Mouse (Mus musculus) cerebellum, postnatal 36 days (tissue): ENCODE measurements around the gene Slc25a1.
A peak's percentile ranks its signal among the peaks of the same experiment; 100 is the strongest.
"Not testable (repeated sequence)": the region's sequence is repeated elsewhere in the genome, so short reads cannot be mapped to it uniquely, and the experiment has no call there.

Experiments
- DNase-seq, 2 experiments: peaks; one replicate each; pipeline ENCODE4 v3.0.0; 2021 to 2022; ENCODE audit warnings: mixed read lengths in 2 of 2

Slc25a1 gene

DNA sequence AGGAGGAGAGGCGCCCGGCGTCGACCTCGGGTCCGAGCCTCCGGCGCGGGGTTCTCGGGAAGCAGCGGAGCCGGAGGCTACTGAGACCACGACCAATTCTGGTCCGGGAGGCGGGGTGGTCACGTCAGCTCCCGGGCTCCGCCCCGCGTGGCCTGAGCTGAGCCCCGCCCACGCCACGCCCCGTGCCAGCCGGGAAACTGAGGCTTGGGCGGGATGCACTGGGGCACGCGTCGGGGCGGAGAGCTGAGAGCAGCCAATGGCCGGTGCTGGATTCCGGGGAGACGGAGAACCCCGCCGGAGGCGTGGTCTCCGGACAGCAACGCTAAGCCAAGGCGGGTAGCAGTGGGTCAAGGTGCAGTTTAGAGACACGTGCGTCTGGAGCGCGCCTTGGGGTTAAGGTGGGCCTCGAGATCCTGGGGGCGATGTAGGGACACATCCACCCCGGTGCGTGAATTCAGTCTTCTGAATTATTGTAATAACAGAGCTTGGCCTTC is at the start of gene Slc25a1:
Gene Slc25a1, minus strand, starts transcription at position 133 of the 494 bp plus-strand sequence.
- DNase-seq, result peak; percentile 50 to 68

DNA sequence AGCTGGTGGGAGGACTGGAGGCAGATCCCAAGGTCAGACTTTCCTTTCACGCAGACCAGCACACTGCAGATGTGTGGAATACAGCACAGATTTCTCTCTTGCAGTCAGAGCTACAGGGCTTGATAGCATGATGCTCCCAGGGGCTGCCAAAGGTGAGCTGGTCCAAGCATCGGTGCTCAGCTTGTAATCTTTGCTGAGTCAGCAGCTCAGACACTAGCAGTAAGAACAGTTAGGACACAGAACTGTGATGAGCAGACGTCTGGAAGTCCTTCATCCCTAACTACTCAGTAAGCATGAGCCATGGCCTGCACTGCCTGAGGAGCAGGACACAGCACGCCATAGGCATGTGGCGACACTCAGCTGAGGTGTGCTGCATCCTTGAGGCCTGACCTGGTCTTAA is 43.8 kb upstream of the Slc25a1 start:
- no peak for DNase-seq

DNA sequence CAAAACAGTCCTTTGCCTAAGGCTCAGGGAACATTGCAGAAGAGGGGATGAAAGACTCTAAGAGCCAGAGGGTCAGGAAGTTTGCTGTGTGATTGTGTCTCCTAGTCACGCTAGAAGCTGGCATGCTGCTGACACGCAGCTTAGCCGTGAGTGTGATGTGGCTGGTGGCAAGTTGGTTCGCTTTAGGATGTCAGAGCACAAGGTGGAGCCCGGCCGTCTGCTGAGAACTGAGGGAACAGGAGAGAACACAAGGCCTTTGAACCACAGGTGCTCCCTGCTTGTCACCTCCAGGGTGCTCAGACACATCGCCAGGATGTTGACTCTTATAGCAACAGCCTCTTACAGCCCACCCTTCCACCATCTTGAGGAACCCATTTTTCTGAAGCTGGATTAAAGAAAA is 34.1 kb upstream of the Slc25a1 start:
- DNase-seq, result no peak

DNA sequence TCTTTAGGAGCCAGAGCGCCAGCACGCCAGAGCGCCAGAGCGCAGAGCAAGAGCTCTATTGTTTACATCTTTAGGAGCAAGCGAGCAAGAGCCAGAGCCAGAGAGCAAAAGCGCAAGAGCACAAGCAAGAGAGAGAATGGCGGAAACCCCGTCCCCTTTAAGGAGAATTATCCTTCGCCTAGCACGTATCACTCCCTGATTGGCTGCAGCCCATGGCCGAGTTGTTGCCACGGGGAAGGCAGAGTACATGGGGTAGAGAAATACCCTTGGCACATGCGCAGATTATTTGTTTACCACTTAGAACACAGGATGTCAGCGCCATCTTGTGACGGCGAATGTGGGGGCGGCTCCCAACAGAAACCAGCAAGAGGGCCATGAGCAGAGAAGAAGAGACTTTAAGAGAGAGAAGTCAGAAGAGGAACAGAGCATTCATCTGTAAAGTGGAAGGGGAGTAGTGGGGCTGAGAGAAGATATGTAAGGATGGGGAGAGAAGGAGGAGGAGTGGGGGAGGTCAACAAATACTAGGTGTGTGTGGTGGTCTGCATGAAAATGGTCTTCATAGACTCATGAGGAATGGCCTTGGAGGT is 28.1 kb upstream of the Slc25a1 start:
- DNase-seq, result not testable (repeated sequence)

DNA sequence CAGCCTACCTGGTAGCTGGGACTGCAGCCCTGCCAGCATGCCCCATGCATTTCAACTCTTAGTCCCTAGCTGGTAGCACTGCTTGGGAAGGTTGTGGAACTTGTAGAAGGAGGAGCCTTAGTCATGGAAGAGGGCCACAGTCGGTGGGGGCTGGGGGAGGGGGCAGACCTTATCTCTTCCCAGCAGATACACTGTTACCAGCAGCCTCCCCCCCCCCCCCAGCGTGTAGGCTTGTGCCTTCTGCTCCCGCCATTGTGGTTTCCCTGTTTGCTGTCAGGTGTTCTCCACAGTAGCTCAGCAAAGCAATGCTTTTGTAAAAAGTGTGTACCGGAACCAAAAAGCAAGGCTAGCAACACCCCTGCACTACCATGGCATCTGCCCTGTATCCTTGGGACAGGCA is 23.6 kb upstream of the Slc25a1 start:
- no peak for DNase-seq

DNA sequence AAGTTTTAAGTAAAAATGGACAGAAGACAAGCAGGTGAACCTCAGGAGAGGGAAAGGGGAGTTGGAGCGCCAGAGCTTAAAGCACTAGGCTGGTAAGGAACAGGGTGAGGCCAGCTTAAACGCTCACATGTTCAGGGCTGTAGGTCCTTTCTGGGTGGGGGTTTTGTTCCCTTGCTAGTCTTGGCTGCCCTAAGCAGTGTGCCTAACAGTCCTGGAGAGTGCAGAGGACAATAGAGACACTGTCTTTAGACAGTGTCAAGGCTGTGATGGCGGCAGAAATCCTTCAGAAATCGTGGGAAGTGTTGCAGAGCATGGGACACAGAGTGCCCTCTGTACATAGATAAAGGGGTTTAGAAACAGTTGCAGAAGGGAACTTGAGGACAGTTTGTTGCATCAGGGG is 22.0 kb upstream of the Slc25a1 start:
- no peak for DNase-seq

DNA sequence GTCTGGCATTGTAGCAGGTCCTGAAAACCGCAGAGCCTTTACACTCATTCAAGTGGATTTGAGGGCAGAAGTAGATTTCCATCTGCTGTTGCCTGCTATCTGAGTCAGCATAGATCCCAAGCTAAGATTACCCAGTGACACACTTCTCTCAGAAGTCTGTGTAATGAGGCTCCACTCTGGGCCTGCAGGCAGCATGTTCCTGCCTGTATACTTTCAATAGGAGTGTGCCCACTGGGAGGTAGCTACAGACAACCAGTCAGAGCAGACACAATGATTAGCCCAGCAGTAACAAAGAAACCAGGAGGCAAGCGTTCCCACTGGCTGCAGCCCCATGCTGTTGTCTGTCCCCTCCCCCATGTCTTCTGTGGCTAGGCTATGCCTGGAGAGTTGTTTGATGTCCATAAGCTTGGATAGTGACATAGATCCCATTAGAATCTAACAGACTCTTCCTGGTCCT is 21.4 kb upstream of the Slc25a1 start:
- DNase-seq, result no peak

DNA sequence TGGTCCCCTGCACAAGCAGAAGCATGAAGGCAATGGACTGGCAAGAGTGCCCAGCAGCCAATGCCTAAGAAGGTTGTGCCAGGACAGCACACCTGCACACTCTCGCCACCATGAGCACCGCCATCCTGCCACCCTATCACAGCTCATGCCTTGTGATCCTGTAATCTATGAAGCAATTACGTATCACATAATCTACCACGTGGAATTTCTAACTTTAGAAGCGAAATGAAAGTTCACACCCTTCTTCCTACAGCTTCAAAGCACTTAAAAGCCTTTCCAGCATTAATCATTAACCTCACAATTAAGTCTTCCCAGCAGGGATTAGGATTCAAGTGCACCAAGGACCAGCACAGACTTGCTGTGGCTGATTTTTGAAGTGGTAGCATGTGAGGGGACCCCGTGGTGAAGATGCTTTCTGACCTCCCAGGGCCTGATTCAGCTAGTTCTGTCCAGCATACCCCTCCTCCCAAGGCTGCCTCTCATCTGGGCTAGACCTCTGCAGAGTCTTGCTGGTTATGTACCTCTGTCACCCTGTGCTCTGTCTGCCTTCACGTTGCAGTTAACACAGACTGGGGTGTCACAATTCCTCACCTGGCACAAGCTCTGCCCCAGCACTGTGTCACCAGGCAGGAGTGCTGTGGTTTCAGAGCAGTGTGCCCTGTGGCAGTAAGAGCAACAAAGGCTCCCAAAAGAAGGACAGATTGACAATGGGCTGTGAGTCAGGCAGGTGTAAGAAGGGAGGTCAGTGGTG is 17.2 kb upstream of the Slc25a1 start:
- no peak for DNase-seq

DNA sequence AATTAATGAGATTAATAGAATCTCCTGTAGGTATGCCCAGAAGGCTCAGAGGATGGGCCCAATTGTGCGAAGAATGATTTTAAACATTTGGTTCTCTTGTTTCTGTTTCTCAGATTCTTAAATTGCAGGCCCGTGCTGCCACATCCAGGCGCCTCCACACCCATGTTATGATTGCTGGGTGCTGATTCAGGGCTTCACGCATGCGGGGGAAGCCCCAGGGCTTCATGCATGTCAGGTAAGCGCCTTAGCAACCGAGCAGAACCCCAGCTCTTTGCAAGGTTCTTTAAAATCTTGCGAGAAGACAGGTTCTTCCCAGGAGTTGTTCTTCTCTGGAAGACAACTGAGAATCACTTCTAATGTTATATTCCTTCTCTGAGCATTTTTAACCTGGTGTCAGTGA is 15.4 kb upstream of the Slc25a1 start:
- DNase-seq, result no peak

DNA sequence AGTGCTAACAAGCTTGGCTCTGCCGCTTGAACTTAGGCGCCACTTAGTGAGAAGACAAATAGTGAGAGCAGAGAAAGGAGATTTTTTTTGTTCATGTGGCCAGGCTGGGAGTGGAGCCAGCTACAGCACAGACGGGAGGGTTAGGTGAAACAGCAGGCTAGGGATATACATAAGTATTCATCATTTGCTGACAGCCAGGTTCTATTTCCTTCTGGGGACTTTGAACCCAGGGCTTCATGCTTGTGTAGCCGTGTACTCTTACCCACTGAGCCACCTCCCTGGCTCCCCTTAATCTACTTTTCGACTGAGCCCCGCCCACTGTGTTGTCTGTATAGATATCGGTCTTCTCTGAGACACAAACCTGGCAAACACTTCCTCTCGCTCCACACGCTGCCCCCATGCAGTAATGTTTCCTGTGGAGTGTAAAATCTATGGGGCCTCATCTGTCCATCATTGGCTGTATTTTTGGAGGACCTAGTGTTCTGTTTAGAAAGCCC is 11.3 kb upstream of the Slc25a1 start:
- DNase-seq, result no peak

DNA sequence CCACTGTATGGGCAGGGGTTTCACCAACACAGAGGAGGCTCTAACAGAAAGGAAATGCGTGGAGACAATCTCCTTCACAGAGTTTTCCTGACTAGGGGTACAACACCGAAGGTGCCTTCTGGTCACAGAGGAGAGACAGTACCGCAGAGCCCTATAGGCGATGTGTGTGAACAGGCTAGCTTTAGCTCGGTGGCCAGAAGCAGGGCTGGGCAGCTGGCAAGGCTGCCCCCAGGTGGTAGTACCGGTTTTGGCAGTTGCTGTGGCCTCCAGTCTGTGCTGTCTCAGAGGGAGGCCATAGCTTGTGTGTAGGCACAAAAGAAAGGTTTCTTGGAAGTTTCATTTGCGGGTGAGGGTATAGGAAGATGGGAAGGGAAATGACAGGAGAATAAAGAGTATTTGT is 10.8 kb upstream of the Slc25a1 start:
- DNase-seq, result peak; percentile 72 to 77

DNA sequence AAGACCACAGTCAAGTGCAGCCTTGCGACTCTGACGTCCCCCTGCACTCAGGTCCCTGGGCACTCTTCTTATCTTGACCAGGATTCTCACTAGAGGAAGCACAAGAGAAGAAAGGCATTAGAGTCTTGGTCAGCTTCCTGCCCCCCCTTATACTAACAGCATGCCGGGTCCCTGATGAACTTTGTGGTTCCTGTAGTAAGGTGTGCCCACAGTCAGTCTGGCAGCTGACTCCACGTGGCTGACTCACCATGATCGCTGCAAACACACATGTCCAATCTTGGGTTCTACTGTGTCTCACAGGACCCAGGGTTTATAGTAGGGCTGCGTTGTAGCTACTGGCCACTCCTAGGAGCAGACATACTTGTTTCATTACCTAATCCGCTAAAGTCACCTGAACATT is 10.2 kb upstream of the Slc25a1 start:
- DNase-seq, result no peak

DNA sequence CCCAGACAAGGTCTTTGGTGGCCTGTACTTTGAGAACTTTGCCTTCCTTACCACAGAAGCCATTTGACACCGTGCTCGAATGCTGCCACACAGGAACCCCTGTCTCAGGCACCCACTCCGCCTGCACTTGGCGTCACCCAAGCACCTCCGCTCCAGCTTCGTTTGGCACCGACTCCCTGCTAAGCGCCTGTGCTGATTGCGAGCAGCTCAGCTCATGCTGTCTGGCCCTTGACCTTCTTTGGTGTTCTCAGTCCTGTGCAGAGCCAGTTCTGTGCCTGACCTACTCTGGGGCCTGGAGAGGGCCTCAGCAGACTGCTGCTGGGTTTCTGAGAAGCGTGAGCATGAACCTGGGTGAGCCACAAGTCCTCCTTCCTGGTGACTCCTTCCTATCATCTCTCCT is 8.8 kb upstream of the Slc25a1 start:
- DNase-seq, result no peak

DNA sequence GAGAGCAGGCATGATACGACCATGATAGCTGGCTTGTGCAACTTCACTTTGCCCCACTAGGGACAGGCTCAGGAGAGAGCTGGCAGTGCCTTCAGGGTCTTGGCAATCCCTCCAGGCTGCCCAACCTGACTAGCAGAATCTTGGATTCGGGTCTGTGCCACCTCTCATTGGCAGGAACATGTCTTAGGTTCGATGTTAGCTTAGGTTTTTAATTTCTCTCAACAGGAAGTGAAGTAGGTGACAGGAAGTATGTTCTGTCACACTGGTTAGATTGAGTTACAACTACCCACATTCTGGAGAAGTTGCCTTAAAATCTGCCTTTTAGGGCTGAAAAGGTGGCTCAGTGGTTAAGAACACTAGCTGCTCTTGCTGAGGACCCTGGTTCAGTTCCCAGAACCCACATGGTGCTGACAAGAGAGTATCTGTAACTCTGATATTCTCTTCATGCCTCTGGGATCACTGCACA is 6.5 kb upstream of the Slc25a1 start:
- no peak for DNase-seq

DNA sequence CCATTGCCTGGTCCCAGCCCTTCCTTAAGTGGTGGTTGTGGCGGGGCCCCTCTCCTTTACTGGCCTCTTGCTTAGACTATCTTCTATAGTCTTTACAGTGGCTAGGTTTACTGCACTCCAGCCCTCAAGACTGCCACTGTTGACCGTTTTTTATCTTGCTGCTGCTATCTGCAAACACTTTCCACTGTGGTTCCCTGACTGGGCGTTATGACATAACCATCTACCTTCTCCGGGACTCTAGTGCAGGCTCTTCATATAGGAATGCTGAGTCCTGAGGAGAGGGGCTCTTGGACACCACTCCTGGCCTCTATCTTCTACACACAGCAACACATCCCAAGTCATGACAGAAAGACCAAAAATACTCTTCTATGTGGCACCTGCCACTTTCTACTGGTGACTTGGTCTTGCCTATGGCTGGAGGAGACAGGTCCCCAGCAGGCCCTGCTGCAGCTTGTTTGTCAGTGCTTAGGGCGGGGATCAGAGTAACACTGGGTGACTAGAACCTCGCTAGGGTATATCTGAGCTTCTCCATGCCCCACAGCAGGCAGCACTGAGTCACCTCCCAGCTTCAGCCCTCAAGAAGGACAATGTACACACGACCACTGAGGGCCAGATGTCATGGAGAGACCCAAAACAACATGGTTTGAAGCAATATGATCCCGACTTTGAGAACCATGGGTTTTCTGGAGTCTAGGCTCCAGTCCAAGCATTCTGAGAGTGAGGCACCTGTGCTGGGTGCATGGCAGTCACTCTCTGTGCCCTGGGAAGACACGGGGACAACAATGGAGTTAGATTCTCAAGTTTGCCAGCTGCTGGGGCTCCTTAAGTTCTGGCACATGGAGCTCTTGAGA is 5.8 kb upstream of the Slc25a1 start:
- no peak for DNase-seq

DNA sequence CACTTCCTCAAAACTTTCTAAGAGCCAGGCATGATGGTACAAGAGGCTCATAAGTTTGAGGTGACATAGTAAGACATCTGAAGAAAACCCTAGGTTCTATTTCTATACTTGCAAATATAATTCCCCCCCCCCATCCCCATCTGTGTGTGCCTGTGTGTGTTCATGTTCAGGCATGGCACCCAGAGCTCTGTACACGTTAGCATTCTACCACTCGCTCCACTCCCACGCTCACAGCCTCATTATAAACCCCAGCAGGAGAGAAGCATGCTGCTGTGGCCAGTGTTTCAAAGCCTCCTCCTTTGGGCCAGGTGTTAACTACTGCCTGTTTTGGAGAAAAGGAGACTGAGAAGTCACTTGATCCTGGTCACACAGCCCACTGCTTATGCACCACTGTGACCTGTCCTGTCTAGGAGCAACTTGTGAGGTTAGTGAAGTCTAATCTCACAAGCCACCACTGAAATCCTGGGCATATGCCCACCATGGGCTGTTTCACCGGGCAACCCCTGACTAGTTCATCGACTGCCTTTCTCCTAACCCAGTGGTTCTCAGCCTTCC is 4.0 kb upstream of the Slc25a1 start:
- no peak for DNase-seq

DNA sequence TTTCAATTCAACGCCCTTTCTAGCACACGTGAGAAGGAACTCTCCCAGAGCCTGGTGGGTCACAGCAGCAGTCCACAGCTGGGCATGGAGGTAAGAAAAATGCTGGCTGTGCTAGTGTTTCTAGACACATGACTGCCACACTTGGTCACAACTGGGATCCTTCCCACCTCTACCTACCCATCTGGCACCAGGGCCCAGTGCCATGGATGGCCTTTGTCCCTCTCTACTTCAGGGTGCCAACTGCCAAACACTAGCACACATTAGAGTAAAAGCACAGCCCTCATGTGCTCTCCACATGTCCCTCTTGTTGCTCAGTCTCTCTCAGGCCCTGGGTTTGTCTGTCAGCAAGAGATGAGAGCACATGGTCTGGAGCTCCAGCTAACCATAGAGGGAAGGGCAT is 1.6 kb upstream of the Slc25a1 start:
- no peak for DNase-seq

DNA sequence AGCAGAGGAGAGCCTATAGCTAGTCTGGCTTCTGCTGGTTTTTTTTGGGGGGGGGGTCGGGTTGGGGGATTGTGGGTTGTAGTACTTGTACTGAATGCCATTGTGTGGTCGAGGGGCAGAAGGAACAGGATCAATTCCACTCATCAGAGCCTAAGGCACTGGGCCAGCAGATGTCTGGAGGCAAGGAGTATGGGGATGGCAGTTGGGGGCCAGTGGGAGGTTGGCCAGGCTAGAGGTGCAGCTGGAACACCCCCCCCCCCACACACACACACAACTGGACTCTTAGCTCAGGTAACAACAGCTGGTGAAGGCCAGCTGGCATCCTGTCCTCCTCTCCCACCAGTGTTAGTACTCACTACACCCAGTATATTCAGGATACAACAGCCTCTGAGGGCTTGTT is 1.2 kb upstream of the Slc25a1 start:
- no peak for DNase-seq

DNA sequence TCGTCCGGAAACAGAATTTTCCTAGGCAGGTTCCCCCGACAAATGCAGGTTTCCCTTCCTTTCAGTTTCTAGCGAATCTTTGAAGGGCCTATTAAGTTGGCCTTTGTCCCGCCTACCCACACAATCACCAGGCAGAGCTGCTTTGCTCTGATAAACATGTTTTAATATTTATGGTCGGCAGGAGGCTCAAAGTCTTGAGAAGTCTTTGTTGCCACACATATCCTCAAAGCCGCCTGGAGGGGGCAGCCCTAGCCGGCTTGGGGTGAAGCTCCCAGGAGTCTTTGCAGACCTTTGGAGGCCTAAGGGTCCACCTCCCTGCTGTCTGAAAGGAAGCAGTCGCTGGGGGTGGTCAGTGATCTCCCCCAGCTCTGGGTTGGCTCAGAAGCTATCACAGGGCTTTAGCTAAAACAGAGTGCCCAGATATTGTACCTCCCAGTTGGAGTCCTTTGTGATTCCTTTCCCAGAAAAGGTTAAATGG is 647 bp upstream of the Slc25a1 start:
- DNase-seq, result peak; percentile 37 to 61

DNA sequence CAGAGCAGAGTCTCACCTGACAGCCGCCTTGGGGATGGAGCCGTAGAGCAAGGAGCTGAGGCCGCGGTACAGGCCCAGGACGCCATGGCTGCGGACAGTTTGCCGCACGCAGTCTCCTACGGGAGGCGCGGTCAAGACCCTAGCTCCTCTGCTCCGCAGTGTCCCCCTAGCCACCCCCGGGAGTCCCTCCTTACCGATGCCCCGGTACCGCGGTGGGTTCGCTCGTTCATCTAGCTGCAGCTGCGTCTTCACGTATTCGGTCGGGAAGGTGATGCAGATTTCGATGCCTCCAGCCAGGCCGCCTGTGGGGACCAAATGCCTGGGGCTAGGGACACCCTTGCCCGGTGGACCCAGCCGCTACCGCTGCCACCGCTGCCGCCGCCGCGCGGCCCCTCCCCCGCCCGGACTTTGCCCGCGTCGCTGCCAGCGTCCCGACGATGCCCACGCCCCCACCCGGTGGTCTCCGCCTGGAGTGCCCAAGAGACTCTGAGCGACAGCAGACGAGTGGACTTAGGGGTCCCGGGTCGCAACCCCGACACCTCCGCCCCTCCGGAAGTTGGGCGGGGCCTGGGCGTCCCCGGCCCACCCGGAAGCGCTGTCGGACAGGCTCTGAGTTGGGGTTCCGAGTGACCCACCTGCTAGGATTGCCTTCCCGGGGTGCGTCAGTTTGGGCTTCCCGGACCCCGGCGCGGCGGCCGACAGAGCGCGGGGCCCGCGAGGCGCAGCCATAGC is 502 bp downstream of the Slc25a1 start:
- DNase-seq, result peak; percentile 26 to 39

DNA sequence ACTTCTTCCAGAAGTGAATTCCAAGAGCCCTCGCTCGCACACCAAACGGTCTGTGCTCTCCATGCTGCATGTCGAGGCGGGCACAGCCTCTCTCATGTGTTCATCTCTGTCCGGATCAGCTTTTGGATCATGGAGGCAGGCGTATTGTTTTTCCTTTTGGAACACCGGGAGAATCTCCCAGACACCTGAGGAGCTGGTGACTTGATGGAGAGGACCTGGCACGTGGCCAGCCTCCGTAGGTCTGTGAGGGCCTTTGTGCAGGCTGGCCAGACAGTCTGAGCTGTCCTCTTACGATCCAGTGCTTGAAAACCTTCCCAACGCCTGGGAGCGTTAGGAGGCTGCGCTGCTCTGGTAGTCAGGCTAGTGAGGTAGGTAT is 5.9 kb downstream of the Slc25a1 start:
- peak in 1 of 2 experiments; percentile 50 for DNase-seq
